Mouse (Mus musculus) liver, embryonic 12.5 days (tissue): ENCODE results near the gene Tecr. TPM values are rescaled to one million over a fixed set of nuclear protein-coding genes. Genes with fewer than 3 reads are reported as not detected.

ENCODE experiments used
- ATAC-seq: fragments of 200-750 bp; cut with Nextera tagmentation; 2 replicates; pipeline ENCODE4 v1.8.0; 2017; ENCODE audit warnings: moderate number of reproducible peaks, mild to moderate bottlenecking, moderate library complexity
- H3K27ac ChIP-seq: fragments of 300-500 bp; sonication (generic); 2 replicates; pipeline ENCODE4 v1.5.1; 2016; ENCODE audit warnings: mild to moderate bottlenecking
- H3K27me3 ChIP-seq: fragments of 300-500 bp; sonication (generic); replicated peaks from 2 replicates; pipeline ENCODE4 v1.6.1; 2016; ENCODE audit warnings: mild to moderate bottlenecking, moderate library complexity
- H3K36me3 ChIP-seq: fragments of 300-500 bp; sonication (generic); 2 replicates; pipeline ENCODE4 v1.6.1; 2016; ENCODE audit warnings: mild to moderate bottlenecking, moderate library complexity
- H3K4me1 ChIP-seq: fragments of 300-500 bp; sonication (generic); 2 replicates; pipeline ENCODE4 v1.6.1; 2016
- H3K4me2 ChIP-seq: fragments of 300-500 bp; sonication (generic); 2 replicates; pipeline ENCODE4 v1.6.1; 2016; ENCODE audit warnings: mild to moderate bottlenecking, moderate library complexity
- H3K4me3 ChIP-seq: fragments of 300-500 bp; sonication (generic); 2 replicates; pipeline ENCODE4 v1.5.1; 2016; ENCODE audit warnings: mild to moderate bottlenecking, moderate library complexity
- H3K9ac ChIP-seq: fragments of 300-500 bp; sonication (generic); 2 replicates; pipeline ENCODE4 v1.6.1; 2016; ENCODE audit warnings: mild to moderate bottlenecking, moderate library complexity
- H3K9me3 ChIP-seq: fragments of 300-500 bp; sonication (generic); replicated peaks from 2 replicates; pipeline ENCODE4 v1.6.1; 2016; ENCODE audit warnings: mild to moderate bottlenecking, moderate library complexity
- WGBS: fragments of 180-500 bp; shearing (Covaris S2); methylation state at CpG from one replicate; pipeline ENCODE4 v1.1.7; 2016; ENCODE audit not compliant: insufficient replicate concordance; 5-methylcytosine and 5-hydroxymethylcytosine counted together
- polyA plus RNA-seq: library from polyadenylated mRNA; unstranded; fragments of >200 nt; fragmentation: Nextera tagmentation; extraction: Ambion mirVana; gene quantifications from 2 replicates; pipeline ENCODE4 v1.2.1, GENCODE M21; 2016

Tecr gene
- polyA plus RNA-seq, 1 experiment from 2014 or later: 371 TPM

DNA sequence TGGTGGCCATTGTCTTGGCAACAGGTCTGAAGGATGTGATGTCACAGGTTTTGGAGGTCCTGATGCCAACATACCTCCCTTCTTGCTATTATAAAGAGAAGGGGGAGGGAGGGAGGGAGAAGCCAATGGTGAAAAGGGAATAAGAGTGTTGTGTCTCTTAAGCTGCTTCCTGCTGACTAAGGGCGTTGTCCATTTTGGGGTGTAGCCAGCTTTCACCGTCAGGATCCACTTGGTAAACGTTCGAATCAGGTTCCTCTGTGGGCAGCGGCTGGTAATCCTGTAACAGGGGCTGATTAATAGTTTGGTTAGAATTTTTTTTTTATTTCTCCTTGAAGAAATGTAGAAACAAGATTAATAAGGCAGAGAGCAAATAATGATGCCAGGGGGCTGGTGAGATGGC is 31.9 kb upstream of the Tecr start:
- Histone ChIP-seq H3K4me1 (no peaks in the 10 kb centered on the region), H3K9ac (no peak overlapping the region), H3K4me3 (no peak overlapping the region), H3K9me3 (0 out of 2 replicates have a peak, but pooled peaks cover 4% of the 10 kb centered on the region), H3K36me3 (no peaks in the 10 kb centered on the region), H3K27me3 (peaks cover 32% of the 10 kb centered on the region), H3K4me2 (no peak overlapping the region), H3K27ac (no peak overlapping the region)
- no peak for ATAC-seq
- 60% methylated on average over 5 of the region's 5 CpGs for WGBS

DNA sequence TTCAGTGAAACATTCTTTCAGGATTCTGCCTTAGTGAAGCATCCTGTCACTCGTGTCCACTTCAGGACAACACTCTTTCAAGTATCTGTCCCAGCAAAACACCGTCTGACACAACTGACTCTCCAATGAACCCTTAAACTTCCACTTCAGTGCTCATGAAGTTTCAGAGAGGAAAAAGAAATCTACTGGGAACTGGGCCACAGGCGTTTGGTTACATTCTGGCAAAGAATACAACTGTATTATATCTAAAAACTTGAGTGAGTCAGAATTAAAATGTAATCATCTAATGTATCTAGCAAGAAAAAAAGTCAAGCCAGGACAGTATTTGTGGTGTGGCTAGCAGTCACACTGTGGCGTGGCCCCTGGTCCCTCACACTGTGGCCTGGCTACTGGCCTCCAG is 31.1 kb upstream of the Tecr start:
- Histone ChIP-seq H3K4me1 (no peaks in the 10 kb centered on the region), H3K4me2 (no peak overlapping the region), H3K9ac (no peak overlapping the region), H3K27me3 (peaks cover 26% of the 10 kb centered on the region), H3K36me3 (no peaks in the 10 kb centered on the region), H3K27ac (no peak overlapping the region), H3K4me3 (no peak overlapping the region), H3K9me3 (0 out of 2 replicates have a peak, but pooled peaks cover 4% of the 10 kb centered on the region)
- no peak for ATAC-seq
- WGBS: 57% methylated on average over 4 of the region's 4 CpGs

DNA sequence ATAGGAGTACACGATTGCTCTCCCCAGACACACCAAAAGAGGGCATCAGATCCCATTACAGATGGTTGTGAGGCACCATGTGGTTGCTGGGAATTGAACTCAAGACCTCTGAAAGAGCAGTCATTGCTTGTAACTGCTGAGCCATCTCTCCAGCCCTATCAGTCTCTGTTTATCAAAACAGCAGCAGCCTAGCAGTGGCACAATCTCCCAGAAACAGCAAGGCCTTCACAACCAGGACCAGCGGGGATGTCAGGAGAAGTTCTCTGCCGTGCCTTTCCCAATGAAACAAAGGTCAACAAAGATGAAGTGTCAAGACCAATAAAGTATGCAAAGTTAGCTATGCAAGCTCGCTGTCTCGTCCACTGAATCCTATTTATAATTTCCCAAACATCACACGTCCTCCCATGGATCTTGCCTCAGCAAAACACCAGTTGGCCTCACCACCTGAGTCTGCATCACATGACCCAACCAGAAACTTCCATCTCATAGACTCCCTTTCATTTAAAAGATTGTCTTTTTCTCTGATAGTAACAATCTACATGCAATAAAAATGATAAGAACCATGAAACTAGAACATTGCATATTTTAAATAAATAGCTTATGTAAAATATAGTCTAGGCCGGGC is 24.4 kb upstream of the Tecr start:
- Histone ChIP-seq H3K27ac (peak overlapping the region; percentile 13), H3K9me3 (0 out of 2 replicates have a peak, but pooled peaks cover 4% of the 10 kb centered on the region), H3K4me2 (peak overlapping the region; percentile 22; the same call in 1 of the 2 replicates), H3K4me1 (peaks cover 16% of the 10 kb centered on the region), H3K36me3 (no peaks in the 10 kb centered on the region), H3K9ac (no peak overlapping the region), H3K27me3 (no peaks in the 10 kb centered on the region), H3K4me3 (no peak overlapping the region)
- ATAC-seq: peak; percentile 88
- 58% methylated on average over 7 of the region's 7 CpGs for WGBS

DNA sequence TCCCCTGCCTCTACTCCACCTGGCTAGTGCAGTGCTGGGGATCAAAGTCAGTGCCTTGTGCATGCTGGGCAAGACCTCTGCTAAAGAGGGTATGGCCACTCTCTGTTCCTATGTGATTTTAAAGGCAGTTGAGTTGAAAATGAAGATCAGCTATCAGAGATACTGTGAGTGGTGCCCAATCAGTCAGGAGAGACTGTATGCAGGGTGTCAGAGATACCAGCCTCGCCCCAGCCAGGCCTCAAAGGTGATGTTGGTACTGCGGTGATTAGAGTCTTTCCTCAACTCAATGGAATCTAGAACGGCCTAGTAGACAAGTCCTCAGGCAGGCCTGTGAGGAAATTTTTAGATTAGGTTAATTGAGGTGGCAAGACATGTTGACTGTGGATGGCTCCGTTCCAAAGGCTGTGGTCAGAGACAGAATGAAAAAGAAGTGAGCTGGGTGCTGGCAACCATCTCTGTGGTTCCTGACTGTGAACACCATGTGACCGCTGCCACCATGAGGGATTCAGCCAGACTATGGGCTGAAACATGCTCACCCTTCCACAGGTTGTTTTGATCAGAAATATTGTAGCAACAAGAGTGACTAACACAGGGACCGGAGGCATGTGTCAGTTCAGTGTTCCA is 18.0 kb upstream of the Tecr start:
- Histone ChIP-seq H3K9me3 (no peaks in the 10 kb centered on the region), H3K27me3 (no peaks in the 10 kb centered on the region), H3K36me3 (no peaks in the 10 kb centered on the region), H3K4me1 (peaks cover 55% of the 10 kb centered on the region), H3K4me3 (no peak overlapping the region), H3K27ac (peak overlapping the region; percentile 57), H3K9ac (no peak overlapping the region), H3K4me2 (peak overlapping the region; percentile 27)
- peak; percentile 83 for ATAC-seq
- 58% methylated on average over 6 of the region's 6 CpGs for WGBS

DNA sequence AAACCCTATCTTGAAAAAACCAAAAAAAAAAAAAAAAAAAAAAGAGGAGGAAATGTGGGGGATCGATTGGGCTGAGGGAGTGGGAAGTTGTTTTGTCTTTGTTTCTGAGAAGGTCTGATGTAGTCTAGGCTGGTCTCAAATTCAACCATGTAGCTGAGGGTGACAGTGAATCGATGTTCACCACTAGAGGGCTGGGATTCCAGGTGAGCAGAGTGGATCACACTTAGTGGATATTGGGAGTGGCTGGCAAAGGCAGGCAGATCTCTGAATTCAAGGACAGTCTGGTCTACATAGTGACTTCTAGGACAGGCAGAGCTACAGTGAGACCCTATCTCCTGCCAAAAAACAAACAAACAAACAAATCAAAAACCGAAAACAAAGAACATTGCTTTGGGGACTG is 17.0 kb upstream of the Tecr start:
- H3K4me1 ChIP-seq: peaks cover 55% of the 10 kb centered on the region
- H3K27me3 ChIP-seq: no peaks in the 10 kb centered on the region
- H3K4me2 ChIP-seq: no peak overlapping the region
- no peak overlapping the region for H3K4me3 ChIP-seq
- H3K9ac ChIP-seq: no peak overlapping the region
- H3K27ac ChIP-seq: 0 out of 2 replicates have a peak overlapping the region, but pooled peaks have one; percentile 53
- H3K36me3 ChIP-seq: no peaks in the 10 kb centered on the region
- H3K9me3 ChIP-seq: no peaks in the 10 kb centered on the region
- ATAC-seq: no peak
- 50% methylated on average over 3 of the region's 3 CpGs for WGBS

DNA sequence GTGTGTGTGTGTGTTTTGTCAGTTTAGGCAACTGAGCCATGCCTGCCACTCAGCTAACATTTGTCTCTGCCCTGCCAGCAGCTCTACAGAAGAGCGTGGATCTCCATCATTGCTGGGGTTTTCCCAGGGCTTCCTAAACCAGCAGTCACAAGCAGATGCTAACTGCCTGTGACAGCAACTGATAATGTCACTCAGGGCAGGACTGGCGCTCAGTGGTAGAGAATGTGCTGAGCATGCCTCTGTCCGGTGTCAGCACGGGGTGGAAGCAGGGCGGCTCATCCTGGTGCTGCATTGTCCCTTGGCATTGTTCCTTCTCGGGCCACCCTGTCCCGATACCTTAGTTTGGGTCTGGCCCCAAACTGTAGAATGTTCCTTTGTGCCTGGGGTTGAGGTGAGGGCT is 15.8 kb upstream of the Tecr start:
- WGBS: 50% methylated on average over 7 of the region's 7 CpGs
- Histone ChIP-seq H3K9ac (peak overlapping the region; percentile 74), H3K27ac (peak overlapping the region; percentile 73), H3K4me3 (no peak overlapping the region), H3K9me3 (no peaks in the 10 kb centered on the region), H3K4me1 (peaks cover 55% of the 10 kb centered on the region), H3K4me2 (peak overlapping the region; percentile 84), H3K27me3 (no peaks in the 10 kb centered on the region), H3K36me3 (no peaks in the 10 kb centered on the region)
- ATAC-seq: peak; percentile 54

DNA sequence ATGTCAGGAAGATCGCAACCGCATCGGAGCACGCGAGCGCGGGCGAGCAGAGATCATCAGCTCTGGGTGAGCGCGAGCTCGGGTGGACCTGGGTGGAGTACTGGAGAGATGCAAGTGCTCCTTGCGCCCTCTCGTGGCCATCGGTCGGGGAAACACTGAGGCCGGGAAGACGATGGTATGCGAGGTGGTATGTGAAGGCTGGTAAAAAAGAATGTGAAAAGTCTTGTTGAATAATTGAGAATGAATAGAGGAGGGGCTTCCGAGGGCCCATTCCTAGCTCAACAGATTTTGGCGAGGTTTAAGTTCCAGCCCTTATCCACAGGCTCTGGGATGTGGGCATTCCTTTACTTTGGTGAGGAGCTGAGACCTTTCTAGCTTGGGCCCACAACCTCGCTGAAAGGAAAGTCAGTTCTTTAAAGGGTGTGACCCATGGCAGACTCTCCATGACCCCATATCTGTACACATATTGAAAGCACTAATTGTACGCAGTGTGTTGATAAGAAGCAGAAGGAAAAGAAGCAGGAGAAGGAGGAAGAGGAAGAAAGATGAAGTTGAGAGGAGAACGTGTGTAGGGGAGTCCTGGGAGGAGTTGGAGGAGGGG is 14.7 kb upstream of the Tecr start:
- H3K4me1 ChIP-seq: peaks cover 55% of the 10 kb centered on the region
- no peaks in the 10 kb centered on the region for H3K9me3 ChIP-seq
- H3K36me3 ChIP-seq: no peaks in the 10 kb centered on the region
- H3K4me3 ChIP-seq: peak overlapping the region; percentile 53
- H3K27ac ChIP-seq: peak overlapping the region; percentile 73
- no peaks in the 10 kb centered on the region for H3K27me3 ChIP-seq
- H3K4me2 ChIP-seq: peak overlapping the region; percentile 84
- WGBS: 6% methylated on average over 23 of the region's 23 CpGs
- peak overlapping the region; percentile 74 for H3K9ac ChIP-seq
- ATAC-seq: peak; percentile 85

DNA sequence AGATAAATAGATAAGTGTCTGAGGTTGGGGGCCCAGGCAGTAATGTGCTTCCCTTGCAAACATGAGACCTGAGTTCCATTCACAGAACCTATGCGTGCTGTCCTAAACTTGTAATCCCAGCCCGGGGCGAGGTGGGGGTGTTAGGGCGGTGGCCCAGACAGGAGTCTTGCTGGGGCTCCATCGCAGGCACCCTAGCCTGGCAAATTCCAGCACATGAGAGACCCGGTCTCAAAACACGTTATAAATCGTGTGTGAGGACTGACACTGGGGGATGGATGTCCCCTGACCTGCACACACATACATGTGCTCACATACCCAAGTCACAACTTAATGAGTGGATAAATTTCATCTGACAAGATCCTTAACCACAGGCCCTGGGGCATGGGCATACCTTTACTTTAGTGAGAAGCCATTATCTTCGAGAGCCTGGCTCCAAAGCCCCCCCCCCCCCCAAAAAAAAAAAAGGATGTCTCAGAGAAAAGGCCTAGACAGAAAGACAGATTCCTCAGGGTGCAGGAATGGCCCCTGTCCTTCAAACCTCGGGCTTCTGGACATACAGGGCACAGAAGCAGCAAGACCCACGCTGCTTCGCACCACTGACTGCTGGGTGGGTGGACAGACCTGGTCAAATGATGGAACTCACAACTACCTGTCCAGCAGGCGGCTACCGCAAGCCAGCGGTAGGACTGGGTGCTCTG is 14.1 kb upstream of the Tecr start:
- Histone ChIP-seq H3K4me3 (peak overlapping the region; percentile 53), H3K9me3 (no peaks in the 10 kb centered on the region), H3K27me3 (no peaks in the 10 kb centered on the region), H3K9ac (peak overlapping the region; percentile 74), H3K36me3 (no peaks in the 10 kb centered on the region), H3K4me1 (peaks cover 54% of the 10 kb centered on the region), H3K4me2 (peak overlapping the region; percentile 84), H3K27ac (peak overlapping the region; percentile 73)
- 56% methylated on average over 15 of the region's 15 CpGs for WGBS
- ATAC-seq: no peak

DNA sequence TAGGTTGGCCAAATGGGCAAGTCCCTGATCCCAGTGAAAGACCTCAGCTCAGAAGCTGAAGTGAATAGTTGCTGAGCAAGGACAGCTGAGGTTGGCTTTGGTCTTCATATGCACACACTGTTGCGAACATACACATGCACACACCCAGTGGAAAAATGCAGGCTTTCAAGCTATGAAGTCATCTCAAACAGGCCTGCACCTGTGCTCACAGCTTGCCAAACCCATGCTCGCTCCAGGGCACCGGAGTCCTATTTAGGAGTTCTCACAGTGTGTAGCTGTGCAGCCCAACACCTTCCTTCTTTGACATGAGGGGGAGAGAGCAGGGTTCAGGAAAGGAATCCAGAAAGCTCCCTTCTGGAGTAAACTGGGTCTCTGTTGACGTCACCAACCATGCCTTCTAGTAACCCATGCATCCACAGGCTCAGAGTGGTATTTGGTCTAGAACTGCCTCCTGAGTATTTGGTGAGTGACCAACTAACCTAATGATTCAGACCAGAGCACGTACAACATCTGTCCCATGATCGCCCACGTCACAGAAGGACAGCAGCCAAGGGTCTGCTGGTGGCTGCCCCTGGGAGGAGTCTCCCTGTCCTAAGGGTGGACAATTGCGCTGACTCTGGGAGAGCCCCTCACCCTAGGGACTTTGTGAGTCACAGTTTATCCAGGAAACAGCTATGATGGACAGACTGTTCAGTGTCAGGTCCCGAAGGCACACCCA is 12.0 kb upstream of the Tecr start:
- 79% methylated on average over 9 of the region's 9 CpGs for WGBS
- H3K4me3 ChIP-seq: no peak overlapping the region
- H3K4me2 ChIP-seq: no peak overlapping the region
- no peak overlapping the region for H3K9ac ChIP-seq
- no peak overlapping the region for H3K27ac ChIP-seq
- H3K27me3 ChIP-seq: no peaks in the 10 kb centered on the region
- no peaks in the 10 kb centered on the region for H3K9me3 ChIP-seq
- peaks cover 36% of the 10 kb centered on the region for H3K4me1 ChIP-seq
- ATAC-seq: no peak
- no peaks in the 10 kb centered on the region for H3K36me3 ChIP-seq

DNA sequence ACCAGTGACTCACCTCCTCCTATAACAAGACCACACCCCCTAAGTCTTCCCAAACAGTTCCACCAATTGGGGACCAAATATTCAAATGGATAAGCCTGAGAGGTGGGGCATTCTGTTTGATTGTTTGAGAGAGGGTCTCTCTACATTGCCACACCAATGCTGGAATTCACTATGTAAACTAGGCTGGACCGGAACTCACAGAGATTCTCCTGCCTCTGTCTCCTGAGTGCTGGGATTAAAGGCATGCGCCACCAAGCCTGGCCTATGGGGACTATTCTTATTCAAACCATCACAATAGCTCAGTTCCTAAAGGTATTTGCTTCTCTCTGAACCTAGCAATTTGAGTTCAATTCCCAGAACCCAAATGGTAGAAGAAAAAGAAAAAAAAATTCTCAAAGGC is 10.8 kb upstream of the Tecr start:
- Histone ChIP-seq H3K4me1 (peaks cover 26% of the 10 kb centered on the region), H3K9me3 (no peaks in the 10 kb centered on the region), H3K9ac (no peak overlapping the region), H3K36me3 (peaks cover 9% of the 10 kb centered on the region), H3K4me2 (no peak overlapping the region), H3K4me3 (no peak overlapping the region), H3K27me3 (no peaks in the 10 kb centered on the region), H3K27ac (no peak overlapping the region)
- ATAC-seq: no peak
- WGBS: 96% methylated on average over 2 of the region's 2 CpGs

DNA sequence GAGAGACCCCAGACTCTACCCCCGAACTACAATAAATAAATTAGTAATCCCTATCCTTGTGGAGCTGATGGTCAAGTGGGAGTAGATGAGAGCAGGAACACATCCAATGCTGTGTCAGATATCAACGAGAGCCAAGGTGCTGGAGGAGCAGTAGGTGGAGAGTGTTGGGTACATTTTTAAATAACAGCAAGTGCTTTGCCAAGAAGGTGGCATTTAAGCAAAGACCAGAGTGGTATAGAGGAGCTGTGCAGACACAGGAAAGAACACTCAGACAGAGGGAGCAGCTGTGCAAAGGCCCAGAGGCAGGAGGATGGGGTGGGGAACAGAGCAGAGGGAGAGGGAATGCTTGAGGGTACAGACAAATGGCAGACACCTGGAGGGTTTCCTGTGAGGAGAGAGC is 9.3 kb upstream of the Tecr start:
- no peak for ATAC-seq
- no peaks in the 10 kb centered on the region for H3K27me3 ChIP-seq
- 79% methylated on average over 2 of the region's 2 CpGs for WGBS
- H3K4me3 ChIP-seq: no peak overlapping the region
- H3K36me3 ChIP-seq: peaks cover 24% of the 10 kb centered on the region
- H3K4me1 ChIP-seq: peaks cover 14% of the 10 kb centered on the region
- no peak overlapping the region for H3K4me2 ChIP-seq
- H3K9ac ChIP-seq: no peak overlapping the region
- H3K9me3 ChIP-seq: no peaks in the 10 kb centered on the region
- H3K27ac ChIP-seq: no peak overlapping the region
